Mouse (Mus musculus): ENCODE results near the gene Slc35e3. TPM values are rescaled to one million over a fixed set of nuclear protein-coding genes. Genes with fewer than 3 reads are reported as not detected.

The Slc35e3 gene
- polyA plus RNA-seq, 1 experiment from 2014 or later: 12.5 TPM

DNA sequence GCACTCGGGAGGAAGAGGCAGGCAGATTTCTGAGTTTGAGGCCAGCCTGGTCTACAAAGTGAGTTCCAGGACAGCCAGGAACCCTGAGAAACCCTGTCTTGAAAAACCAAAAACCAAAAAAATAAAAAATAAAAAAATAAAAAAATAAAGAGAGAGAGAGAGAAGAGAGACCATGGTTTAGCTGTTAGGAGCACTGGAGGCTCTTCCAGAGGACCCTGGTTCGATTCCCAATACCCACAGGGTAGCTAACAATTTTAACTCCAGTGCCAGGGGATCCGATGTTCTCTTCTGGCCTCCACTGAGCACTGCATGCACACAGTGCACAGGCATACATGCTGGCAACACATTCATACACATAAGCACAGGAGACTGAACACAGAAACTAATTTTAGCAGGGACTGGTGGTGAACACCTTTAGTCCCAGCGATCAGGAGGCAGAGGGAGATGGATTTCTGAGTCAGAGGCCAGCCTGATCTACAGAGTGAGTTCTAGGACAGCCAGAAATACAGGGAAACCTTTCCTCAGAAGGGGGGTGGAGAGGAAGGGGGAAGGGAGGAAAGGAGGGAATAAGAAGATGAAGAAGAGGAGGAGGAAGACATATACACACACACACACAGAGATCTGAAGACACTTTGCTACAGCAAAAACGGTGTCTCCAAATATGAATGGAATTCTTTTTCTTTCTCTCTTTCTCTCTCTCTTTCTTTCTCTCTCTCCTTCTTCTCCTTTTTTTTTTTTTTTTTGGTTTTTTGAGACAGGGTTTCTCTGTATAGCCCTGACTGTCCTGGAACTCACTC is 6.9 kb upstream of the Slc35e3 start:
- Histone ChIP-seq H3K27ac (ENCODE audit: low read depth, low read length) (no peak overlapping the region), H3K9ac (ENCODE audit: low read depth, low read length) (no peak overlapping the region), H3K36me3 (ENCODE audit: control insufficient read depth, insufficient read depth, low read length) (peaks cover 74% of the 10 kb centered on the region), H3K4me2 (replicated peaks; ENCODE audit: low read depth, low read length) (no peak overlapping the region), H3K4me1 (ENCODE audit: control insufficient read depth, insufficient read depth, low read length) (no peaks in the 10 kb centered on the region), H3K9me3 (ENCODE audit: control insufficient read depth, low read length) (no peaks in the 10 kb centered on the region), H3K27me3 (ENCODE audit: control insufficient read depth, insufficient read depth, low read length) (no peaks in the 10 kb centered on the region), H3K4me3 (ENCODE audit: low read length) (no peak overlapping the region)
- WGBS: 94% methylated on average over 5 of the region's 5 CpGs
- ATAC-seq (ENCODE audit: low FRiP score, low TSS enrichment): no peak

DNA sequence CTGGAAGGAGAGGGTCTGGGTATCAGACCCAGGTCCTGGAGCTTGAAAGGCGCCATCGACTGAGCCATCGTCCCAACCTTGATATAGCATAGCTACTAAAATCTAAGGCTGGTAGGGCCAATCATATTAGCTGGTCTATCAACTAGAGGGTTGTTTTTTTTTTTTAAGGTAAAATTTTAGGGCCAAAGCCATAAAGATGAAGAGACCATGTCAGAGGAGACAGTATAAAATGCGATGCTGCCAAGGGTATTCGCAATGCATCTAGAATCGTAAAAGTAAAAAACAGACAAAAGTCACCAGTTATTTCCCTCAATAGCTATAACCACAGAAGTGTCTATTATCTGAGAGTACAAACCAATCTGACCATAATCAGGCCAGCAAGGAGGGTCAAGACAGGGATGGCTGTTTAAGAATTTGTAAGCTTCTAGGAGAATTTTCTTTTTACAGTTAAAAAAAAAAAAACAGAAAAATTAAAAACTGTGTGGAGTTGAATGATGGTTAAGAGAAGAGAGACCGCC is 6.2 kb upstream of the Slc35e3 start:
- Histone ChIP-seq H3K36me3 (ENCODE audit: control insufficient read depth, insufficient read depth, low read length) (peaks cover 67% of the 10 kb centered on the region), H3K9me3 (ENCODE audit: control insufficient read depth, low read length) (no peaks in the 10 kb centered on the region), H3K4me3 (ENCODE audit: low read length) (no peak overlapping the region), H3K4me2 (replicated peaks; ENCODE audit: low read depth, low read length) (no peak overlapping the region), H3K9ac (ENCODE audit: low read depth, low read length) (no peak overlapping the region), H3K4me1 (ENCODE audit: control insufficient read depth, insufficient read depth, low read length) (no peaks in the 10 kb centered on the region), H3K27ac (ENCODE audit: low read depth, low read length) (no peak overlapping the region), H3K27me3 (ENCODE audit: control insufficient read depth, insufficient read depth, low read length) (no peaks in the 10 kb centered on the region)
- 99% methylated on average over 7 of the region's 7 CpGs for WGBS
- ATAC-seq (ENCODE audit: low FRiP score, low TSS enrichment): no peak

DNA sequence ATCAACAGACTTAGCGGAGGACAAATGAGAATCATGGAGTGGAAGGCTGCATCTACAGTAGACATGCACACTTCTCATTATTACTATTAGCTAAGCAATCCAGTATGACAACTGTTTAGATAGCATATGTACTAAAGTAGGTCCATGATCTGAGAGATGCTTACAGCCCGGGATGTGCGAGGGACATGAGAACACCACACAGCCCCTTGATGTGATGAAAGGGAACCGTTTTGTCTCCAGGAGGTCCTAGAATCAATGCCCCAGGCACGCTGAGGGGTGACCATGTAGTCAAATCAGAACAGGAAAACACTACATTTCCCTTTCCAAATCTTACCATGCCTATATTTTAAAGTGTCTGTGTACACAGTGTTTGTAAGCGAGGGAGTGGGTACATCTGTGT is 5.6 kb upstream of the Slc35e3 start:
- 96% methylated on average over 6 of the region's 6 CpGs for WGBS

DNA sequence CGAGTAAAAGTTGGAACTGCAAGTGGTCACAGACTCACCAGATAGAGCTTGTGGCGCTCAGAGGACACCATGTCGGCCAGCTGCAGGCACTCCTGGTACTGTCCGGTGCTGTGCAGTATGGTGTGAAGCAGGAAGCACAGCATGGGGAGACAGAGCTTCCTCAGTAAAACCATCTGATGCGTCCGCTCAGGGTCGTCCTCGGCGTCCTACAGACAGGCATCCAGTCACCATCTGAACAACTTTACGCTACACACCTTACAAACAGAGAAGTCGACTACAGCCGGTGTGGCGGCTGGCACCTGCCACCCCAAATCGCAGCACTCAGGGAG is 5.1 kb upstream of the Slc35e3 start:
- Histone ChIP-seq H3K4me1 (ENCODE audit: control insufficient read depth, insufficient read depth, low read length) (no peaks in the 10 kb centered on the region), H3K4me2 (replicated peaks; ENCODE audit: low read depth, low read length) (no peak overlapping the region), H3K4me3 (ENCODE audit: low read length) (no peak overlapping the region), H3K27ac (ENCODE audit: low read depth, low read length) (no peak overlapping the region), H3K27me3 (ENCODE audit: control insufficient read depth, insufficient read depth, low read length) (no peaks in the 10 kb centered on the region), H3K36me3 (ENCODE audit: control insufficient read depth, insufficient read depth, low read length) (peaks cover 56% of the 10 kb centered on the region), H3K9me3 (ENCODE audit: control insufficient read depth, low read length) (no peaks in the 10 kb centered on the region), H3K9ac (ENCODE audit: low read depth, low read length) (no peak overlapping the region)
- ATAC-seq (ENCODE audit: low FRiP score, low TSS enrichment): no peak
- WGBS: 97% methylated on average over 14 of the region's 14 CpGs

More for the DNA sequence above, 5.6 kb upstream of the Slc35e3 start:
- Histone ChIP-seq H3K36me3 (ENCODE audit: control insufficient read depth, insufficient read depth, low read length) (peaks cover 61% of the 10 kb centered on the region), H3K9ac (ENCODE audit: low read depth, low read length) (no peak overlapping the region), H3K4me3 (ENCODE audit: low read length) (no peak overlapping the region), H3K4me1 (ENCODE audit: control insufficient read depth, insufficient read depth, low read length) (no peaks in the 10 kb centered on the region), H3K4me2 (replicated peaks; ENCODE audit: low read depth, low read length) (no peak overlapping the region), H3K27me3 (ENCODE audit: control insufficient read depth, insufficient read depth, low read length) (no peaks in the 10 kb centered on the region), H3K9me3 (ENCODE audit: control insufficient read depth, low read length) (no peaks in the 10 kb centered on the region), H3K27ac (ENCODE audit: low read depth, low read length) (no peak overlapping the region)
- no peak for ATAC-seq (ENCODE audit: low FRiP score, low TSS enrichment)

DNA sequence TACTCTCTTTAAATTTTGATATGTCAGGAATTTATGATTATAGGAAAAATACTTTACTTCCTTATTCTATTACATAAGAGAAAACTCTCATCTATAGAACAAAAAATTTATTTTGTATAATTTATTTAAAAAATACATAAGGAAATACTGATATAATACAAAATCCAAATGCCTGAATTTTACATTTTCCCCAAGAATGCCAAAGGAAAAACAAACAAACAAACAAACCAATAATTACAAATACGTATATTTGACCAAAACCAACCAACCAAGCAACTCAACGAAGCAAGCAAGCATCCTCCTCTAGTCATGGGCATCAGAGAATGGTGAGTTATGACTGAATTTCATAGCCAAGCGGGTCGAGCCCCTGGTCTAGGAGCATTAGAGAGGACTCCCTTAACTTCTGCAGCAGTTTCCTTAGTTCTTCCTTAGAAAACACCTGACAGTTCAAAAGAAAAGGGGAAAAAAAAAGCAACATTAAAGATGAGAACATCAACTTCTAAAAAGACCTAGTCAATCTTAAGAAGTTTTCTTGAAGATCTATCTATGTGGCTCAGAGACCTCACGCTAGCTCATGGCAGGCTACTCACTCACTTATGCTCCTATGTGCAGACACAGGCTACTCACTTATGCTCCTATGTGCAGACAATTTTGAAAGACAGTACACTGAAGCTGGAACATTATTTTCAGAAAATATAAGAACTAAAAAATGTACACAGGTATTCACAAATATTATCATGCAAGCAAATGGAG is 4.5 kb upstream of the Slc35e3 start:
- no peaks in the 10 kb centered on the region for H3K27me3 ChIP-seq (ENCODE audit: control insufficient read depth, insufficient read depth, low read length)
- no peak overlapping the region for H3K27ac ChIP-seq (ENCODE audit: low read depth, low read length)
- ATAC-seq (ENCODE audit: low FRiP score, low TSS enrichment): no peak
- WGBS: 95% methylated on average over 5 of the region's 5 CpGs
- no peaks in the 10 kb centered on the region for H3K4me1 ChIP-seq (ENCODE audit: control insufficient read depth, insufficient read depth, low read length)
- H3K9me3 ChIP-seq (ENCODE audit: control insufficient read depth, low read length): no peaks in the 10 kb centered on the region
- H3K4me3 ChIP-seq (ENCODE audit: low read length): no peak overlapping the region
- H3K4me2 ChIP-seq (replicated peaks; ENCODE audit: low read depth, low read length): no peak overlapping the region
- no peak overlapping the region for H3K9ac ChIP-seq (ENCODE audit: low read depth, low read length)
- peaks cover 50% of the 10 kb centered on the region for H3K36me3 ChIP-seq (ENCODE audit: control insufficient read depth, insufficient read depth, low read length)

DNA sequence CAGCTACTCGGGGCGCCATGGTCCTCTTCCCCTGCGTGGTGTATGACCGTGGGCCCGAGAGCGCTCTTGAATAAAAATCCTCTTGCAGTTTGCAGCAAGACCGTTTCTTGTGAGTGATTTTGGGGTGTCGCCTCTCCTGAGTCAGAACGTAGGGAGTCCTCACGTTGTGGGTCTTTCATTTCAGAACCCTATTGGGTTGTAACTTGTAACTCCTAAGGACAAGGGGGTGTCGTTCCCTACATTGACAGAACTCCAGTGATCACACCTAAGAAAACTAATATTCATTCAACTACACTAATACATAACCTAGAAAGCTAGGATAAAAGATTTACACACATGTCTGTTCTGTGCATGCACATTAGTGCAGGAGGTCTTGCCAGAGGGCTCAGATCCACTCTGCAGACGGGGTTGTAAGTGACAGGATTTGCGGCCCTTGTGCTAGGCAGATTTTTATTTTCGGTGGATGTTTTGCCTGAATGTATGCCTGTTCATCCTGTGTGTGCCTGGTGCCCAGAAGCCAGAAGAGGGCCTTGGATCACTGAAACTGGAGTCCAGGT is 3.7 kb upstream of the Slc35e3 start:
- no peak overlapping the region for H3K9ac ChIP-seq (ENCODE audit: low read depth, low read length)
- H3K27me3 ChIP-seq (ENCODE audit: control insufficient read depth, insufficient read depth, low read length): no peaks in the 10 kb centered on the region
- peaks cover 42% of the 10 kb centered on the region for H3K36me3 ChIP-seq (ENCODE audit: control insufficient read depth, insufficient read depth, low read length)
- 91% methylated on average over 14 of the region's 14 CpGs for WGBS
- H3K4me1 ChIP-seq (ENCODE audit: control insufficient read depth, insufficient read depth, low read length): 0 out of 2 replicates have a peak, but pooled peaks cover 5% of the 10 kb centered on the region
- H3K27ac ChIP-seq (ENCODE audit: low read depth, low read length): no peak overlapping the region
- H3K4me3 ChIP-seq (ENCODE audit: low read length): no peak overlapping the region
- H3K4me2 ChIP-seq (replicated peaks; ENCODE audit: low read depth, low read length): no peak overlapping the region
- H3K9me3 ChIP-seq (ENCODE audit: control insufficient read depth, low read length): no peaks in the 10 kb centered on the region
- ATAC-seq (ENCODE audit: low FRiP score, low TSS enrichment): no peak

DNA sequence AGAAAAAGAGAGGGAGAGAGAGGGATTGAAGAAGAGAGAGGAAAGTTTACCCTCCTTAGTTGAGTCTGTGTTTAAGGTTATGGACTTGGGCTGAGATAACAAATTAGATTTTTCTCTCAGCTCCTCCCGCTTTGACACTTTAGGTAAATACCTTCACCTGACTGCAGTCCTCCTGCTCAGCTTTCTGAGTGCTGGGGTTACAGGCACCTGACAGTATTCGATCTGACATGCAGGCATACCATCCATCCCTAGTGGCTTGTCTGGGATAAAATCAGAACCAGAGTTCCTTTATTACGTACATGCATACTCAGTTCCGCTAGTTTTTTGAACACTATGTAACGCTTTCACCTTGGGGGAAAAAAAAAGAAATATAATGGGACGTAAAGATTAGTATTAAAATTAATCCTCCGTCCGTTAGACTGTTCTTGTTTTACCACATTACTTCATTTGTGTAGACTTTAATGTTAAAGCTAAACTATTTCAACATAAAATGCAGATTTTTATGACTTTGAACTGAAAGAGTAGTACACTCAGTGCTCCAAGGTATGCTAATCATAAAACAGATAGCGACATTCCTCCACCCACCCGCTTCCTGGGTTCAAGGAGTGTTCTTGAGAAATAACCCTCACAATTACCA is 3.0 kb upstream of the Slc35e3 start:
- 98% methylated on average over 10 of the region's 10 CpGs for WGBS
- no peak overlapping the region for H3K9ac ChIP-seq (ENCODE audit: low read depth, low read length)
- no peaks in the 10 kb centered on the region for H3K9me3 ChIP-seq (ENCODE audit: control insufficient read depth, low read length)
- H3K4me1 ChIP-seq (ENCODE audit: control insufficient read depth, insufficient read depth, low read length): 0 out of 2 replicates have a peak, but pooled peaks cover 5% of the 10 kb centered on the region
- H3K4me2 ChIP-seq (replicated peaks; ENCODE audit: low read depth, low read length): no peak overlapping the region
- H3K36me3 ChIP-seq (ENCODE audit: control insufficient read depth, insufficient read depth, low read length): peaks cover 36% of the 10 kb centered on the region; the same call in 1 of the 2 replicates
- ATAC-seq (ENCODE audit: low FRiP score, low TSS enrichment): no peak
- H3K27me3 ChIP-seq (ENCODE audit: control insufficient read depth, insufficient read depth, low read length): no peaks in the 10 kb centered on the region
- no peak overlapping the region for H3K4me3 ChIP-seq (ENCODE audit: low read length)
- no peak overlapping the region for H3K27ac ChIP-seq (ENCODE audit: low read depth, low read length)

DNA sequence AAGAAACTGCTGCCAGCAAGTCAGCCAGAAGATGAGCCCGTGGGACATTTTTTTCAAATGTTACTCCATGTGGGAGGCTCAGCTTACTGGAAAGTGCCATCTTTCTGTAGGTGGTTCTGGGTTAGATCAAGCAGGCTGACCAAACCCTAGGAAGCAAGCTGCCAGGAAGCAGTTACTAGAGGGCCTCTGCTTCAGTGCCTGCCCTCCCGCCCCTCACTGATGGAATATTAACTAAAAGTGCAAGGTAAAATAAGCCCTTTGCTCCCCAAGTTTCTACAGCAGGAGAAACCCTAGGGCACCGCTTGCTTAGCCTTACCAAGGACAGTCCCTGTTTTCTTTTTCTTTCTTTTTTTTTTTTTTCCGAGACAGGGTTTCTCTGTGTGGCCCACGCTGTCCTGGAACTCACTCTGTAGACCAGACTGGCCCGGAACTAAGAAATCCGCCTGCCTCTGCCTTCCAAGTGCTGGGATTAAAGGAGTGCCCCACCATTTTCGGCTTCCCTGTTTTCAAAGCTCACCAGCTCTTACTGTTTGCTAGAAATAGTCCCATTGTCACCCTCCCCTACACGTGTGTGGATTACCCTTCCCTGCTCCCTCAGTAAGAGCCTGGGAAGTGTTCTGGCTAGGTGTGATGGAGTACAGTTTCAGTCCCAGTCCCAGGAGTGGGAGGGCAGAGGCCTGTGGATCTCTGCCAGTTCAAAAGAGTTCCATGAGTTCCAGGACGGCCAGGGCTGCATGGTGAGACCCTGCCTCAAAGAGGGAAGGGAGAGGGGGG is 2.3 kb upstream of the Slc35e3 start:
- Histone ChIP-seq H3K27ac (ENCODE audit: low read depth, low read length) (no peak overlapping the region), H3K9ac (ENCODE audit: low read depth, low read length) (no peak overlapping the region), H3K9me3 (ENCODE audit: control insufficient read depth, low read length) (no peaks in the 10 kb centered on the region), H3K4me2 (replicated peaks; ENCODE audit: low read depth, low read length) (no peak overlapping the region), H3K27me3 (ENCODE audit: control insufficient read depth, insufficient read depth, low read length) (no peaks in the 10 kb centered on the region), H3K4me1 (ENCODE audit: control insufficient read depth, insufficient read depth, low read length) (0 out of 2 replicates have a peak, but pooled peaks cover 5% of the 10 kb centered on the region), H3K4me3 (ENCODE audit: low read length) (no peak overlapping the region), H3K36me3 (ENCODE audit: control insufficient read depth, insufficient read depth, low read length) (peaks cover 36% of the 10 kb centered on the region; the same call in 1 of the 2 replicates)
- WGBS: 90% methylated on average over 10 of the region's 10 CpGs
- ATAC-seq (ENCODE audit: low FRiP score, low TSS enrichment): no peak

Measured in kidney, embryonic 14.5 days (tissue).